Mouse (Mus musculus) heart, adult 11 months (tissue): ENCODE data around the gene Krt6a.
A peak's percentile ranks its signal among the peaks of the same experiment; 100 is the strongest.

Source experiments
- DNase-seq: peaks from one replicate; pipeline ENCODE4 v3.0.0; 2022

Gene Krt6a

DNA sequence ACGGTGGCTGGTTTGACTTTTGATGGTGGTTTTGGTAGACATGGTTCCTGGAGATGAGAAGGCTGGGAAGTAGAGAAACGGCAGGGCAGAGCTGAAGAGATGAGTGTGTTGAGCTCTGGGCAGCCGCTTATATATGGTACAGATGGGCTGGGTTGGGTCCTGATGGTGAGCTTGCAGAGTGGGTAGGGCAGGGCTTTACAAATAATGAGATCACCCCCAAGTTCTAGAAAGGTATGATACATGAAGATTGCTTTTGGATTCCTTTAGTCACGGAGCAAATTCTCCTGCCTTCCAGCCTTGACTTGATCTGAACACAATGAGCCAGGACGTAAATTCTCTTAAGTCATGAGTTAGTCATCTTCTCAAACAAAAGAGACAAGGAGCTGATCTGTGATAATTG is at the start of gene Krt6a:
TSS of gene Krt6a (minus strand) at position 101 of the 400 bp plus-strand sequence.
- DNase-seq, result peak; percentile 72

DNA sequence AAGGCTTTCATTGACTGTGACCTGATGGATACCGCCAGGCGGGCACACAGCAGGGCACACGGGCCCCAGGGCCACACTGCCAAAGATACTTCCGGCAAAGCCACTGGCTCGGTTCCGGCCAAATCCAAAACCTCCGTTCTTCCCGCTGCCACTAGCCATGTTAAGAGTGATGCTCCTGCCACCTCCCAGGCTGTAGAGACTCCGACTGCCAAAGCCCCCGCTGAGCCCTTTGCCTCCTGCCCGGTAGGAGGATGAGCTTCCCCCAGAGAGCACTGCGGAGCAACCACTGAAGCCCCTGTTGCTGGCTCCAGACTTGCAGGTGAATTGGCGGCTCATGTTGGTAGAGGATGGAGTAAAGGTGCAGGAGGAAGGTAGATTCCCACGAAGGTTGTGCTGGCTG is 48.6 kb upstream of the Krt6a start, which contains the start of gene Krt71:
TSS of gene Krt71 (minus strand) at position 399 of the 400 bp plus-strand sequence.
- DNase-seq, result no peak

- no peak for DNase-seq
Observed at GRCm38 (mm10) chr15:101737786-101738185, 43.7 kb upstream of the Krt6a start.

GRCm38 (mm10) chr15:101730653-101731052 is 36.5 kb upstream of the Krt6a start:
- DNase-seq, result no peak

DNA sequence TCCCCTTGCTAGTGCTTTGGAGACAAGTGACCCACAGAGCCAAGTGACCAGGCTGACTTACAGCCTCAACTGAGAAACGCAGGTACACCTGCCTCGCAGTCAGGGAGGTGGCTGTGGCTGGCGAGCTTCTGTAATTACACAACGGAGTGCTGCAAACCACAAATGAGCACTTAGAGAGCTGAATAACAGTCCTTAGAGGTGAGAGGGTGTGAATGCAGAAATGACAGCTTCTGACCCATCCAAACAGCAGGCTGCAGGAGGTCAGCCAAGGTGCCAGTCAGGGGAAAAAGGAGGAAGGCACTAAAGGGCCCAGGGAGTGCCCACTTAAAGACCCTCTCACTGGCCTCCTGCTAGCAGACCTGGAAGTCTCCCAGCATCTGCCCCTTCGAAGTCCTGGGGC is 30.6 kb upstream of the Krt6a start:
- DNase-seq, result no peak

GRCm38 (mm10) chr15:101715831-101716230 is 21.7 kb upstream of the Krt6a start:
- DNase-seq, result no peak

DNA sequence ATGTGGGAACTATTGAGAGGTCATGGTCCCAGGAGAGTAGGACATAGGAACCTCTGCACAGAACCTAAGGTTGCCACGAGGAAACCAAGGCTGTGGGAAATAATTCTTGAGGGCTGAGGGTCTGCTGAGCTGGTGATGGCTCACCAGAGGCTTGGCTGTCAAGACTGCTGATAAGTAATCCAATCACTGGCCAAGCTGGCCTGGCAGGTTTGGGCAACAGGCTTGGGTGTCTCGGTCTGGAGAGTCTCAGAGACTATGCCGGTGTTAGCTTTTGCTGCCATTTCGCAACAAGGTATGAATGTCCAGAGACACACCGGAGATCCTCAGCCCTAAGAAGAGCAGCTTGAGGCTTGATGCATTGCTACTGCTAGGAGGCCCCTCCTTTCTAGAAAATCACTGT is 20.2 kb upstream of the Krt6a start:
- no peak for DNase-seq

DNA sequence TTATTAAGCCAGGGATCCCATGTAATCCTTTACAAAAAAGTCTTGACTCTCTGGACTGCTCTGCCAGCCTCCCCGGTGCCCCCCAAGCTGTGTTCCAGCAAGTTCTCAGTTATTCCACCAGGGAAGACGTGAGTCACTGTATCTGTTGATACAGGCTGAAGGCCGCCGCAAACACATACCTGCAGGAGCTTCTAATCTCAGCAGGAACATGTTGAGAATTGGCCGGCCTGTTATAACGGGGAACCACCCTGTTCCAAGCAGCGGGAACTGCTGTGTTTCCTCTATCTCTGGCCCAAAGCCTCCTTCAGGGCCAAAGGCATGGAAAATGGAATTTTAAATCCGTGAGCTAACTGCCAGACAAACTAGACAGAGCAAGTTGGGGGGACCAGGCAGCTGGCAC is 19.6 kb upstream of the Krt6a start:
- no peak for DNase-seq

DNA sequence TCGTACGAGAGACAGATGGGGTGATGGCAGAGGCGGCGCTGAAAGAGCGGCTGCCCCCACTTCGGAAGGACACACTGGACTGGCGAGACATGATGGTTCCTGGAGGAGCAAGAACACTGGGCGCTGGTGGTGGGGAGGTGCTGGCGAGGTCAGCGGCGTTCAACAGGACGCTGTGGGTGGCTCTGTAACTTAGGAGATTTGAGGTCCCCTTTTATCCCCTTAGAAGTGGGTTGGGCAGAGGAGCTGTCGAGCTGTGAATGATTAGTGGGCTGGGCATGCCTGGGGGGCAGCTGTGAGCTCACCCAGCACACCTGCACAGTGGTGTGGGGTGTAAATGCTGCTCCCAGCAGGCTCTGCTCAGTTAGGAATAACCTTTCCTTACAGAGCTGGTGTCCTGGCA is 18.6 kb upstream of the Krt6a start, which contains the start of gene Krt5:
TSS of gene Krt5 (minus strand) at position 179 of the 400 bp plus-strand sequence.
- DNase-seq, result no peak

- peak; percentile 44 for DNase-seq
Observed at GRCm38 (mm10) chr15:101708683-101709082, 14.6 kb upstream of the Krt6a start.

DNA sequence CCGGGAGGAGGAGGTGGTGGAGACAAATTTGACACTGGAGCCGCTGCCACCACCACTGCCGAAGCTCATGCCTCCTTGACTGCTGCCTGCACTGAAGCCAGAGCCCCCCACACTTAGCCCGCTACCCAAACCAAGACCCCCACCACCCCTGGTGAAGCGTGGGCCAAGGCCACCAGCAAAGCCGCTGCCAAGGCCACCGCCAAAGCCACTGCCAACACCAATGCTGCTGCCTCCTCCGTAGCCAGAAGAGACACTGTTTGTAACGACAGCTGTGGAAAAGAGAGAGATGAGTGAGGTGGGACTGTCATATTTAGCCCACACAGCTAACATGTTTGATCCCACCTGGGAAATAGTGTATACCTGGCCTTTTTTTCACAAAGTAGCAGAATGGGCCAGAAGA is 13.3 kb upstream of the Krt6a start:
- peak; percentile 73 for DNase-seq

DNA sequence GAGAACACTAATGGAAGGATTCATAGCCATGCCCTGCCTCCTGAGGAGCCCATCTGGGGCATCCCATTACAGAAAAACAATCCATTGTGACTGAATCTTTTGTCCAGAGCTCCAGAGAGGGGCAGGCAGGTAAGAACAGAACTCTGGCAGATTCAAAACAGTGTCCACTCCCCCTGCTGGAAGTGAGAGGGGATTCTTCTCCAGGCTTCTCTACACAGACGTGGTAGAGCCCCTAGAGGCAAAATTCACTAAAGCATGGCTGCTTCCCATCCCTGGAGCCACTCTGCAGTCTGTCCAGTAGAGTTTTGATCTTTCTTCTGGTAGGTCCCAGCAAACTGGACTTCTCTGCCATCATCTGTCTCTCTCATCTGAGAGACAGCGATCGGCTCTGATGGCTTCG is 10.0 kb upstream of the Krt6a start:
- peak; percentile 40 for DNase-seq

GRCm38 (mm10) chr15:101702380-101702779 is 8.3 kb upstream of the Krt6a start:
- peak; percentile 43 for DNase-seq

DNA sequence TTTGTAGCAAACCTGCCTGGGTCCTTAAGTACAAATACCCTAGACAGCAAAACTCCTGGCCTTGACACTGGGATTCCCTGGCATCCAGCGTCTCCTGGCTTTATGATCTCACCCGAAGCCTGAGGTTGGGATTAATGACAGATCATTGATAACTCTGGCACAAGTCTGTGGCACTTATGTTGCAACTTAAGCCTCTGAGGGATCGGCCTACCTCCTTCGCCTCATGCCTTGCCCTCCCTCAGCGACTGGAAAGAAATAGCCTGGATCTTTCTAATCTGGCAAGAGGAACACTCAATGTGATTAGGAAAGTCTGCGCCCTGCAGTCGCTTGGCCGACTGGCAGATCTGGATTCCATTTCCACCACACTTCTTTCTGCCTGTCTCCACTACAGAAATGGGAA is 5.8 kb upstream of the Krt6a start:
- peak; percentile 77 for DNase-seq

GRCm38 (mm10) chr15:101699192-101699591 is 5.1 kb upstream of the Krt6a start:
- DNase-seq, result peak; percentile 57

- DNase-seq, result peak; percentile 76
Observed at GRCm38 (mm10) chr15:101697326-101698188, 3.5 kb upstream of the Krt6a start.

- DNase-seq, result peak; percentile 2
Observed at GRCm38 (mm10) chr15:101690460-101690859, 3.6 kb downstream of the Krt6a start.

DNA sequence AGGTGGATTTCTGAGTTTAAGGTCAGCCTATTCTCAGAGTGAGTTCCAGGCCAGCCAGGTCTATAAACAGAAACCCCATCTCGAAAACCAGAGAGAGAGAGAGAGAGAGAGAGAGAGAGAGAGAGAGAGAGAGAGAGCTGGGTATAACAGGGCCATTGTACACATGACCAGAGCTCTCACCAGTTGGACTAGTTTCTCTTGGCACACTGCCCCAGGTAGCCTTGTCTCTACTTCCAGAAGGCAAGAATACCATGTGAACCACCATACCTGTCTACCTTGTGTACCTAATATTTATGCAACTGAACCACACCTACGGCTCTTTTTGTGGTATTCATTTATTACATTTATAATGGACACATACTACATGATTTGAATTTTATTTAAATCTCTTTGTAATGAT is 5.9 kb downstream of the Krt6a start:
- DNase-seq, result peak; percentile 49

GRCm38 (mm10) chr15:101680187-101680586 is 13.9 kb downstream of the Krt6a start, which contains the start of gene Krt6b:
TSS of gene Krt6b (minus strand) at chr15:101680287.
- no peak for DNase-seq

GRCm38 (mm10) chr15:101675978-101676377 is 18.1 kb downstream of the Krt6a start:
- DNase-seq, result no peak

DNA sequence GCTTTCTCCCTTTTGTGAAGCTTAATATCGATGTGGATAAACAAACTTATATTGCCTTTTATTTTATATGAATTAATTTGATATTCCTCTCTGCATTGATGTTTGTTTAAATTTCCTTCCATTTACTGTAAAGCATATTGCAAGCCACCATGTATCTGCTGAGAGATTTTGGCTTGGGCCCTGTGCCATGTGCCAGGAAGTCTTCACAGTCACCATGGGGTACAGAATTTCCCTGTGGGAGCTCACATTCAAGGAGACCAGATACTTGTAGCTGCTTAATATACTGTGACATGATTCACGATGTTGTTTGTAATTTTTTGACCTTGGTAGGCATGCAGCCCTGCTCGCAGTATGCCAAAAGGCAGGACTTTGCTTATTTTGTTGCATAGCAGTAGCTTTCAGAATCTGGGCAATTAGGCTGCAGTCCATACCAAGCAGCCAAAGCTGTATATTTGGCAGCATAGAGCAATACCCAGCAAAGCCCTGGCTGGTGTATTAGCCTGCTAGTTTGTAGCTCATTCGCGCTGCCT is 41.3 kb downstream of the Krt6a start:
- DNase-seq, result no peak

GRCm38 (mm10) chr15:101647280-101647679 is 46.8 kb downstream of the Krt6a start, which contains the start of gene Gm5478:
TSS of gene Gm5478 (minus strand) at chr15:101647380.
- DNase-seq, result no peak
